Mouse (Mus musculus): Measurements from ENCODE around the gene Eif2b5. TPM values are rescaled to one million over a fixed set of nuclear protein-coding genes. Genes with fewer than 3 reads are reported as not detected.
A peak's percentile ranks its signal among the peaks of the same experiment; 100 is the strongest.
"Not testable (repeated sequence)": the region's sequence is repeated elsewhere in the genome, so short reads cannot be mapped to it uniquely, and the experiment has no call there.

The Eif2b5 gene
- total RNA-seq, 2 experiments from 2014 or later = 46.3 to 51.8 TPM

DNA sequence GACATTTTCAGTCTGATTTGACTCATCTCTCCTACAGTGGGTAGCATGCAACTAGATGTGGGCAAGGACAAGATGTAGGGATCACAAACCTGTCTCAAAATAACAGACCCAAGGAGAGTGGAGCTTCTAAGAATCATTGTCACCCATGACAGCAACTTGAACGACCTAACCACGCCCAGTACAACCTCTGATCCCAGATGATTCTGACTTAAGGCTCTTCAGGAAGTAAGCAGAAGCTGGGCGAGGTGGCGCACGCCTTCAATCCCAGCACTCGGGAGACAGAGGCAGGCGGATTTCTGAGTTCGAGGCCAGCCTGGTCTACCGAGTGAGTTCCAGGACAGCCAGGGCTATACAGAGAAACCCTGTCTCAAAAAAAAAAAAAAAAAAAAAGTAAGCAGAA is 9.9 kb upstream of the Eif2b5 start:
- not testable (repeated sequence) for DNase-seq (ENCODE audit: low spot score in 2 of 2)

GRCm38 (mm10) chr16:20489233-20489632 is 9.4 kb upstream of the Eif2b5 start:
- DNase-seq (ENCODE audit: low spot score in 2 of 2) = no peak

- DNase-seq (ENCODE audit: low spot score in 2 of 2) = no peak
These were observed 8.0 kb upstream of the Eif2b5 start for GRCm38 (mm10) chr16:20490581-20490980.

DNA sequence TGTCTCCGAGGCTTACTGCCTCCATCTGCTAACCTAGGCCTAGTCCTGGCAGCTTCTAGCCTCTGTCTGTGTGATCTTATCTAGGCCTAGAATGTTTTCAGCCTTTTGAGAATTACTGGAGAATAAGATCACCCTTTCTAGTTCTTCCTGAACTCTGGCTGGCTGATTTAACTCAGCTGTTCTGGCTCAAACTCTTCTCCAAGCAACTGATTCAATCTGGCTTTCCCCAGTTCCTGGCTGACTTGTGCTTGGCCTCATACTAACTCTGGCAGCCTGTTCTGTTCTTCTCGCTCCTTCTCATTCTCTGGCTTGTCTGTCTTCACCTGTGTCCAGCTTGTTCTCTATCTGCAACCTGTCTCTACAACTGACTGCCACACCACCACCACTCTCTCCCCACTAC is 7.3 kb upstream of the Eif2b5 start:
- no peak for DNase-seq (ENCODE audit: low spot score in 2 of 2)

GRCm38 (mm10) chr16:20493452-20493851 is 5.2 kb upstream of the Eif2b5 start:
- no peak for DNase-seq (ENCODE audit: low spot score in 2 of 2)

- DNase-seq (ENCODE audit: low spot score in 2 of 2) = peak in 1 of 2 experiments; percentile 38
These were observed 1.7 kb upstream of the Eif2b5 start for GRCm38 (mm10) chr16:20496671-20497600.

- no peak for DNase-seq (ENCODE audit: low spot score in 2 of 2)
These were observed 489 bp upstream of the Eif2b5 start for GRCm38 (mm10) chr16:20497980-20498676.

DNA sequence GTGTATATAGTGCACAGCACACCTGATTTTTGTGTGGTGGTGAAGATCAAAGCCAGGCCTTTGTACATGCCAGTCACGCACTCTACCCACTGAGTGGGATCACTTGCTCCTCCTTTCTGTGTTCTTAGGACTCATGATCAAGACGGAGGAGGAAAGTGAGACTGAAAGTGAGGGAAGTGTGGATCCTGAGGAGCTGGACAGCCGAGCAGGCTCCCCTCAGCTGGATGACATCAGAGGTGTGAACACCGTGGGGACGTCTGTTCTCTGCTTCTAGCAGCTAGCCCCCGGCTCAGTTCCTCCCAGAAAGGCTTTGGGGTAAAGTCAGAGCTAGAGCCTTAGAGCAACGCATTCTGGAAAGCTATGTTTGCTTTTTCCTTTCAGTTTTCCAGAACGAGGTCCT is 7.4 kb downstream of the Eif2b5 start:
- DNase-seq (ENCODE audit: low spot score in 2 of 2) = no peak

DNA sequence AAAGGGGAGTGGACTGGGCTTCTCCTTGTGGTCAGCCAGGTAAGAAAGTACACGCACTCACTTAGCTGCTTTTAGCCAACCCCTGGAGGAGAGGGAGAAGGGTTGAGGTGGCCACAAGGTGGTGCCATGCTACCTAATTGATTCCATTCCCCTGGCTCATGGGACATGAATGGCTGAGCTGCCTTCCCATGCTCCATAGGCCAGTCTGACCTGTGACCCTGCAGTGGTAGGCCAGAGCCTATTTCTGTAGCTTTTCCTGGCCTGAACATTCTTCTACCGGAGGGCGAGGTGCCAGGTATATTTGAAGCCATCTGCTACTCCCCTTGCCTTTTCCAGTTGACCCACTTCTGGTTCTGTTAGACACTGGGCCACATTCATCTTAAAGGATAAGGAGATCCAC is 10.7 kb downstream of the Eif2b5 start:
- DNase-seq (ENCODE audit: low spot score in 2 of 2) = no peak

DNA sequence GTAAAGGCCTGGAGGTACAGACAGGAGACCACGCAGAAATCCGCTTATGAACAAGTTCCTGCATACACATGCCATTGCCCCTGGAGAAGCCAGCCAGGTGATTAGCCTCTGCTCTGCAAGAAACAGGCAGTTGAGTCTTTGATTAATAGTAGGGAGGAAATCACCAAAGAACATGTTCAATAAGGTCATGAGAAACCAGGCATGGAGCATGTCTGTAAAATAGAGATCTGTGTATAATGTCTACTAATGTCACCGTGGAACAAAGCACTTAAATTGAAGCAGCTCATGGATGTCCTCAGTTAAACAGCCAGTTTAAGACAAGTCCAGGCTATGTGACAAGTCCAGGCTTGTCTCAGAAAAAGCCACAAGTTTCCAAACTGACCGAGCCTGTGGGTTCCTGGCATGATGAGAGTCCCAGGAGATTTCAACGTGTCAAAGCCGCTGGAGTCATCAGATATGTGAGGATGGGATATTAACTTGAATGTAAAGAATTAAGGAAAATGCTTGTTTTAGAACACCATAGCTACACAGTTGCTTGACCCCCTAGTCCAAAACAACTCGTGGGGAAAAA is 12.7 kb downstream of the Eif2b5 start:
- DNase-seq (ENCODE audit: low spot score in 2 of 2) = no peak

GRCm38 (mm10) chr16:20516032-20516431 is 17.4 kb downstream of the Eif2b5 start:
- no peak for DNase-seq (ENCODE audit: low spot score in 2 of 2)

DNA sequence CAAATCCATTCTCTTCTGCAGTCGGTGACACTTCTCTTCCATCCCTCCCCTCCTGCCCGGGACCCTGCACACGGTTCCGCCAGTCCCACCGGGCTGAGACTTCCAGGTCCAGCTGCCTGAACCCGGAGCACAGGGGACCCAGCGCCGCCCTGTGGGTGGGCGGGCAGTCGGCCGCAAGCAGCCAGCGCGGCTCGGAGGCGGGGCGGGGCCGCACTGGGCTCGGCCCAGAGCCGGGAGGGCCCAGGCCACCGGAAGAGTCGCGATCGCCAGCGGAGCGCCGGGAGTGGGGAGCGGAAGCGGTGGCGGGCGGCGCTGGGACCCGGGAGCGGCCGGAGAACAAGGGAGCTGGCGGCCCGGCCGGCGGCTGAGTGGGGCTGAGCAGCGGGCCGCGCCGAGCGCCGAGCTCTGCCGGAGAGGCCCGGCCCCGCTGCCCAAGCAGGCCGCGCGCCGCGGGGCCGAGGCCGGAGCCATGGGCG is 18.1 kb downstream of the Eif2b5 start, which contains the start of gene Dvl3:
Gene Dvl3, plus strand, starts transcription at position 257 of the 476 bp plus-strand sequence.
- DNase-seq (ENCODE audit: low spot score in 2 of 2) = peak; percentile 94

DNA sequence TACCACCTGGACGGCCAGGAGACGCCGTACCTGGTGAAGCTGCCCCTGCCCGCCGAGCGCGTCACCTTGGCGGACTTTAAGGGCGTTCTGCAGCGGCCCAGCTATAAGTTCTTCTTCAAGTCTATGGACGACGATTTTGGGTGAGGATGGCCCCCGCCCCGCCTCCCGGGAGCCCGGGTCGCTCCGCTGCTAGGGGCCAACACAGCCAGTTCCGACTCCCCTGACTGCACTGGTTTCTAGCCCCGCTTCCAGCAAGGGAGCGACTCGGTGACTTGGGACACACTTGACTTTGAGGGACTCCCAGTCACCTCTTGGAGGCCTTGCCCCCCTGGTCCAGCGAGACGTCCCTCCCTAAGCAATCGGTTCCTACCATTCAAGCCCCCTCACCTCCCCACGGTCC is 18.6 kb downstream of the Eif2b5 start:
- DNase-seq (ENCODE audit: low spot score in 2 of 2) = peak; percentile 43 to 53

DNA sequence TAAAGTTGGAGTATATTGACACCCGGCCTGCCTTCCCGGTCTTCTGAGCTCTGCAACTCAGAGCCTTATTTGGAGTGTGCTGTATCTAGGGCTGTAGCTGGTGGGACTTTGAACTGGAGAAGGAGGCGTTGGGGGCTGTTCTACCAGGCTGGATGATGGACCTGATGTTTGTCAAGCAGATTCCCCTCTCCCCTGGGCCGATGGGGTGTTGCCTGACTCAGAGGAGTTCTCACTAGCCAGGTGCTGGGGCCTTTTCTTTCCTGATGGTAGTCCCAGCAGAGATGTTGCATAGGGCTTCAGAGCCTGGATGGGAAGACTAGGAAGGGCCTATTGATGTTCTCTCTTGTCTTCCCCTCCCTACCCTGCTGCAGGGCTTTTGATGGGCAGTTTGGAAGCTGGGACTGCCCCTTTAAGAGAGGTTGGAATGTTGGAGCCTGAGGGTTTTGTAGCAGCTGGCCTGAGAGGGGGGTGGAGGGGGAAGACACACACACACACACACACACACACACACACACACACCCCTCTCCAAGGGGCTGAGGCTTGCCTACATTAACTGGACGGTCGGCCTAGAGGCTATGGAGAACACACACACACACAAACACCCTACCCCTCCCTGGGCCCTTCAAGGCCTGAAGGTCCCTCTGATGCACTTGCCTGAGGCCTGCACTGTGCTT is 19.2 kb downstream of the Eif2b5 start:
- peak in 1 of 2 experiments; percentile 61 for DNase-seq (ENCODE audit: low spot score in 2 of 2)

DNA sequence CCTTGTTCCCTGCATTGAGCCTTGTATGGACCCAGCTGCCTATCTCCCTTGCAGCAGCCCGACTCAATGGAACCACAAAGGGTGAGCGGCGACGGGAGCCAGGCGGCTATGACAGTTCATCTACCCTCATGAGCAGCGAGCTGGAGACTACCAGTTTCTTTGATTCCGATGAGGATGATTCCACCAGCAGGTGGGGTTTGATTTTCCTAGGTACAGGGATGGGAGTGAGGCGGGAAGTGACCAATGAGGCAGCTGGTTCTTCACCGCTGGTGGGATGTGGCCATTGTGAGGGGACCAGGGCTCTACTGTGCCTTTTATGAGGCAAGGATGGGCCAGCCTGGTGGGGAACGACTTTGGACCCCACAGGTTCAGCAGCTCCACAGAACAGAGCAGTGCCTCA is 25.3 kb downstream of the Eif2b5 start:
- DNase-seq (ENCODE audit: low spot score in 2 of 2) = no peak

DNA sequence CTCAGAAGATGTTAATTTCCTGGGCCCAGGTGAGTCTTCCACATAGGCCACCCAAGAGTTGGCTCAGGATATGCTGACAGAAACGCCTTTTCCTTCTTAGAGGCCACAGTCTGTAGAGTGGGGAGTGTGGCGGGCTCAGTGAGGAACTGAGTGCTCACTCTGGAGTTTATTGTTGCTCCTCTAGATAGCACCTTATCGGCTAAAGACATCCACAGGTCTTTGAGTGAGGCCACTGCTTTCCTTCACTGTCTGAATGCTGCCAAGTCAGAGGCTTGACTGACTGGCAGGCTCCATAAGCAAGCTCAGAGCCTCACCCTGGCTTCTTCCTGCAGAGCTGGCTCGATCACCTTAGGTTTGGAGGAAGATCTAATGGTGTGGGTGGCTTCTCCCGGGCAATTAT is 30.2 kb downstream of the Eif2b5 start:
- DNase-seq (ENCODE audit: low spot score in 2 of 2) = no peak

DNA sequence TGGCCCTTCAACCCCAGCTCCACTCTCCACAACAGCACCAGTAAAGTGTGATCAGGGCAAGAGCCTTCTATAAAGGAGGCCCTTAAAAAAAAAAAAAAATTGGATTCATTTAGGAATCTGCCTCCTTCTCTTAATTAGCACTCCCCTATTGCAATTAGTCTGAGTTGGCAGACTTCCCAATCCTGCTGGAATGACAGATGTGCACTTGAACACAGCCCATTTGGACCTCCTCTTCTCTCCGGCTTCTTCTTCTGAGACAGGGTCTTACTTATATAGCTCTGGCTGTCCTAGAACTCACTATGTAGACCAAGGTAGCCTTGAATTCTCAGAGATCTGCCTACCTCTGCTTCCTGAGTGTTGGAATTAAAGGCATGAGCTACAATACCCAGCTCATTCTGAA is 30.8 kb downstream of the Eif2b5 start:
- DNase-seq (ENCODE audit: low spot score in 2 of 2) = no peak

DNA sequence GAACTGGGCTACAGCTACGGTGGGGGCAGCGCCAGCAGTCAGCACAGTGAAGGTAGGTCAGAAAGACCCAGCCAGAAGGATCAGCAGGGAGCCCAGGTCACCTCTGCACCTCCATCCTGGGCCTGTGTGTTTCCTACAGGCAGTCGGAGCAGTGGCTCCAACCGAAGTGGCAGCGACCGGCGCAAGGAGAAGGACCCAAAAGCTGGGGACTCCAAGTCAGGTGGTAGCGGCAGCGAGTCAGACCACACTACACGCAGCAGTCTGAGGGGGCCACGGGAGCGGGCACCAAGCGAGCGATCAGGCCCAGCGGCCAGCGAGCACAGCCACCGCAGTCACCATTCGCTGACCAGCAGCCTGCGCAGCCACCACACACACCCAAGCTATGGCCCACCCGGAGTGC is 32.3 kb downstream of the Eif2b5 start:
- no peak for DNase-seq (ENCODE audit: low spot score in 2 of 2)

DNA sequence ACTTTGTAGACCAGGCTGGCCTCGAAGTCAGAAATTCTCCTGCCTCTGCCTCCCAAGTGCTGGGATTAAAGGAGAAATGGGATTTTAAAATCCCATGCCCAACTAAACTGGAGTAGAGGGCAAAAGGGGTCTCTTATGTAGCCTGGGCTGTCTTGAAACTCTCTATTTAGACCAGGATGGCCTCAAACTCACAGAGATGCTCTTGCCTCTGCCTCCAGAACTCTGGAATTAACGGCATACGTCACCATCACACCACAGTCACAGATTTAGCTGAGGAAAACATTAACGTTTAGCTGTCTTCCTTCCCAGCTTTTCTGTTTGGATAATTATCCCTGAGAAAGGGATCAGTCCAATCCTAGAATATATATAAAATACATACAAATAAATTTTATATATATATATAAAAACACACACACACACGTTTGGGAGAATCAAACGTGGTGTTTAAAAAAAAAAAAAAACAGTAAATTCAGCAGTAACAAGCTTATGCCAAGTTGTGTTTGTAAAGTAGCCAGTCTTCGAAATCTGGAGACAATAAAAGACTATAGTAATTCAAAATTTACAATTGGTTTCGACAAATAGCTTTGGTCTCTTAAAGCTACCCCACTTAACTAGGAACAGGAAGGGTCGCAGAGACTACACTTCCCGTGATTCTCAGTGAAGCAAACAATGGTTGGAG is 36.1 kb downstream of the Eif2b5 start:
- no peak for DNase-seq (ENCODE audit: low spot score in 2 of 2)

GRCm38 (mm10) chr16:20535296-20536080 is 36.9 kb downstream of the Eif2b5 start, which contains the start of gene Ap2m1:
Ap2m1 (plus strand) TSS chr16:20535478.
- DNase-seq (ENCODE audit: low spot score in 2 of 2) = peak; percentile 86 to 93

Measured in gastrocnemius, postnatal 4 days (tissue).